Mouse (Mus musculus) intestine, postnatal 0 days (tissue): Measurements from ENCODE around the gene Pold3. TPM values are rescaled to one million over a fixed set of nuclear protein-coding genes. Genes with fewer than 3 reads are reported as not detected.

Experiments used
- ATAC-seq: fragments of 200-750 bp; cut with Nextera tagmentation; 2 replicates; pipeline ENCODE4 v1.8.0; 2017; ENCODE audit warnings: mild to moderate bottlenecking, moderate TSS enrichment, moderate library complexity
- H3K27ac ChIP-seq: fragments of 300-500 bp; sonication (generic); 2 replicates; pipeline ENCODE4 v1.5.1; 2014; ENCODE audit warnings: mild to moderate bottlenecking, low read depth, low read length, moderate library complexity
- H3K27me3 ChIP-seq: fragments of 300-500 bp; sonication (generic); replicated peaks from 2 replicates; pipeline ENCODE4 v1.6.1; 2014; ENCODE audit warnings: low read length, mixed read lengths; ENCODE audit not compliant: control insufficient read depth, insufficient read depth
- H3K36me3 ChIP-seq: fragments of 300-500 bp; sonication (generic); 2 replicates; pipeline ENCODE4 v1.6.1; 2014; ENCODE audit warnings: mild to moderate bottlenecking, moderate library complexity; ENCODE audit not compliant: control insufficient read depth, insufficient read depth
- H3K4me1 ChIP-seq: fragments of 300-500 bp; sonication (generic); replicated peaks from 2 replicates; pipeline ENCODE4 v1.6.1; 2014; ENCODE audit warnings: antibody characterized with exemption, low read length, mixed read lengths; ENCODE audit not compliant: control insufficient read depth, insufficient read depth
- H3K4me2 ChIP-seq: fragments of 300-500 bp; sonication (generic); replicated peaks from 2 replicates; pipeline ENCODE4 v1.6.1; 2014; ENCODE audit warnings: low read depth, mild to moderate bottlenecking, moderate library complexity
- H3K4me3 ChIP-seq: fragments of 300-500 bp; sonication (generic); 2 replicates; pipeline ENCODE4 v1.5.1; 2014; ENCODE audit warnings: low read depth, low read length
- H3K9ac ChIP-seq: fragments of 300-500 bp; sonication (generic); 2 replicates; pipeline ENCODE4 v1.6.1; 2014; ENCODE audit warnings: mild to moderate bottlenecking, low read depth, low read length
- H3K9me3 ChIP-seq: fragments of 300-500 bp; sonication (generic); 2 replicates; pipeline ENCODE4 v1.6.1; 2016; ENCODE audit warnings: mixed run types; ENCODE audit not compliant: control insufficient read depth
- CTCF ChIP-seq: sonication (generic); IDR thresholded peaks from 2 replicates; pipeline ENCODE4 v1.5.1; 2016; ENCODE audit warnings: low read depth, mild to moderate bottlenecking, control low read depth, antibody characterized with exemption, moderate library complexity
- WGBS: fragments of 180-500 bp; shearing (Covaris S2); extraction: QIAGEN DNeasy Blood & Tissue Kit; methylation state at CpG from one replicate; pipeline ENCODE4 v1.1.7; 2014; 5-methylcytosine and 5-hydroxymethylcytosine counted together
- polyA plus RNA-seq: library from polyadenylated mRNA; unstranded; fragments of >200 nt; fragmentation: Nextera tagmentation; extraction: Ambion mirVana; gene quantifications from 2 replicates; pipeline ENCODE4 v1.2.1, GENCODE M21; 2015

The Pold3 gene
- polyA plus RNA-seq, 1 experiment from 2014 or later = 18.3 TPM

GRCm38 (mm10) chr7:100157669-100158068 is 36.3 kb upstream of the Pold3 start:
- 66% methylated on average over 4 of the region's 4 CpGs for WGBS
- no peak overlapping the region for H3K27ac ChIP-seq
- no peaks in the 10 kb centered on the region for H3K36me3 ChIP-seq
- H3K27me3 ChIP-seq = no peaks in the 10 kb centered on the region
- no peaks in the 10 kb centered on the region for H3K4me1 ChIP-seq
- H3K4me3 ChIP-seq = no peak overlapping the region
- no peak for TF ChIP-seq CTCF
- no peak overlapping the region for H3K4me2 ChIP-seq
- no peak overlapping the region for H3K9ac ChIP-seq
- ATAC-seq = no peak
- H3K9me3 ChIP-seq = no peaks in the 10 kb centered on the region

GRCm38 (mm10) chr7:100150626-100151025 is 29.3 kb upstream of the Pold3 start:
- Histone ChIP-seq H3K9ac (no peak overlapping the region), H3K36me3 (no peaks in the 10 kb centered on the region), H3K4me3 (no peak overlapping the region), H3K9me3 (no peaks in the 10 kb centered on the region), H3K27ac (no peak overlapping the region), H3K4me2 (no peak overlapping the region), H3K27me3 (no peaks in the 10 kb centered on the region), H3K4me1 (no peaks in the 10 kb centered on the region)
- 84% methylated on average over 11 of the region's 11 CpGs for WGBS
- no peak for ATAC-seq
- TF ChIP-seq CTCF = no peak

- Histone ChIP-seq H3K9ac (no peak overlapping the region), H3K36me3 (no peaks in the 10 kb centered on the region), H3K4me2 (no peak overlapping the region), H3K4me1 (no peaks in the 10 kb centered on the region), H3K27me3 (no peaks in the 10 kb centered on the region), H3K9me3 (no peaks in the 10 kb centered on the region), H3K27ac (no peak overlapping the region), H3K4me3 (no peak overlapping the region)
- WGBS = 65% methylated on average over 10 of the region's 10 CpGs
- no peak for ATAC-seq
- no peak for TF ChIP-seq CTCF
Observed at GRCm38 (mm10) chr7:100150086-100150485, 28.7 kb upstream of the Pold3 start.

- TF ChIP-seq CTCF = no peak
- Histone ChIP-seq H3K4me2 (no peak overlapping the region), H3K4me1 (no peaks in the 10 kb centered on the region), H3K27ac (no peak overlapping the region), H3K9ac (no peak overlapping the region), H3K27me3 (no peaks in the 10 kb centered on the region), H3K9me3 (no peaks in the 10 kb centered on the region), H3K4me3 (no peak overlapping the region), H3K36me3 (no peaks in the 10 kb centered on the region)
- 87% methylated on average over 4 of the region's 4 CpGs for WGBS
- ATAC-seq = no peak
Observed at GRCm38 (mm10) chr7:100148586-100148985, 27.2 kb upstream of the Pold3 start.

GRCm38 (mm10) chr7:100140591-100140990 is 19.2 kb upstream of the Pold3 start:
- Histone ChIP-seq H3K9me3 (no peaks in the 10 kb centered on the region), H3K4me1 (no peaks in the 10 kb centered on the region), H3K4me3 (no peak overlapping the region), H3K27ac (no peak overlapping the region), H3K9ac (no peak overlapping the region), H3K4me2 (no peak overlapping the region), H3K36me3 (no peaks in the 10 kb centered on the region), H3K27me3 (no peaks in the 10 kb centered on the region)
- no peak for TF ChIP-seq CTCF
- 78% methylated on average over 1 of the region's 1 CpGs for WGBS
- ATAC-seq = no peak

GRCm38 (mm10) chr7:100138075-100138474 is 16.7 kb upstream of the Pold3 start:
- Histone ChIP-seq H3K4me1 (no peaks in the 10 kb centered on the region), H3K4me3 (no peak overlapping the region), H3K27me3 (no peaks in the 10 kb centered on the region), H3K27ac (no peak overlapping the region), H3K9me3 (no peaks in the 10 kb centered on the region), H3K9ac (no peak overlapping the region), H3K36me3 (no peaks in the 10 kb centered on the region), H3K4me2 (no peak overlapping the region)
- ATAC-seq = no peak
- 98% methylated on average over 4 of the region's 4 CpGs for WGBS
- TF ChIP-seq CTCF = no peak

GRCm38 (mm10) chr7:100137038-100137437 is 15.7 kb upstream of the Pold3 start:
- Histone ChIP-seq H3K9ac (no peak overlapping the region), H3K4me3 (no peak overlapping the region), H3K27me3 (no peaks in the 10 kb centered on the region), H3K4me2 (no peak overlapping the region), H3K36me3 (no peaks in the 10 kb centered on the region), H3K4me1 (no peaks in the 10 kb centered on the region), H3K27ac (no peak overlapping the region), H3K9me3 (no peaks in the 10 kb centered on the region)
- 75% methylated on average over 9 of the region's 9 CpGs for WGBS
- ATAC-seq = no peak
- no peak for TF ChIP-seq CTCF
